Mouse (Mus musculus): ENCODE measurements around the gene Entpd8. TPM values are rescaled to one million over a fixed set of nuclear protein-coding genes. Genes with fewer than 3 reads are reported as not detected.

Entpd8 gene
- total RNA-seq, 1 experiment: not detected

DNA sequence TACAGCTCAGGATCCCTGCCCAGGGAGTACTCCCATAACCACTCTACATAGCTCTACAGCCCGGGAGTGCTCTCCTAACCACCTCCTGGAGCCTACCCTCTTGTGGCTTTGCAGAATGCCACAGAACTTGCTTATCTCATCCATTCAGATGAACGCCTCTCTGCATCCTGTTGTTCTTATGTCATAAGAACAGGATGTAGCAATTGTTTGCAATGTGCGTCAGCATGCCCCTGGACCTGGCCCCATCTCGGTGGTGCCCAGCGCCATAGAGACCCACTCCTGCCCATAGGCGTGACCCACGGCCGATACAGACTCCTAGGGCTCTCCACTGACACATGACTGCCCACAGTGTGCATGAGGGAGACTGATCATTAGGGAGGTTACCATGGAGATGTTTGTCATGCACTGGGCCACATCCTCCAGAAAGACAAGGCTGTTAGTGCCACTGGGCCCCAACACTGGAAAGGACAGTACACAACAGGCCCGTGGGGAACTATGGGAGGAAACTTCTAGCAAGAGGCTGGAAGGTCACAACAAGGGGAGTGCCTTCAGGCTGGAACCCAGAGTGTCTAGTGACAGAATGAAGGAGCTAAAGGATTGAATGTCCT lies 31.2 kb downstream of the Entpd8 start:
- no peaks in the 10 kb centered on the region for H3K9me3 ChIP-seq (ENCODE audit: control insufficient read depth, insufficient read depth, low read depth, low read length)
- no peak overlapping the region for H3K9ac ChIP-seq (ENCODE audit: insufficient read depth, low read depth, low read length, poor library complexity, severe bottlenecking)
- H3K4me1 ChIP-seq (ENCODE audit: control insufficient read depth in 2 of 2, insufficient read depth in 2 of 2, low read length in 2 of 2, poor library complexity in 1 of 2): no peaks in the 10 kb centered on the region
- DNase-seq (ENCODE audit: low read depth, low spot score): no peak
- in situ Hi-C loops (cut with MboI; ENCODE audit: low sequenced_read_pairs in 2 of 2, unreplicated experiment in 2 of 2): no loop called here
- TF ChIP-seq ZC3H11A (IDR thresholded peaks at IDR 0.05; ENCODE audit: borderline replicate concordance, low read depth, low read length) (no peak), MAFK (IDR thresholded peaks at IDR 0.05; ENCODE audit: insufficient read depth, low read depth, low read length) (no peak), HCFC1 (IDR thresholded peaks at IDR 0.05; ENCODE audit: borderline replicate concordance, insufficient read depth, low read length) (no peak), CHD2 (IDR thresholded peaks at IDR 0.05; ENCODE audit: low read depth, low read length) (no peak), ZNF384 (IDR thresholded peaks at IDR 0.05; ENCODE audit: low read depth, low read length) (no peak)
- H3K27ac ChIP-seq (ENCODE audit: insufficient read depth, low read depth, low read length, poor library complexity, severe bottlenecking): no peak overlapping the region
- no peak overlapping the region for H3K4me3 ChIP-seq (ENCODE audit: insufficient read depth in 1 of 2, low read depth in 1 of 2, low read length in 2 of 2, poor library complexity in 1 of 2, severe bottlenecking in 1 of 2)
- no peaks in the 10 kb centered on the region; the same call in 1 of the 2 replicates for H3K36me3 ChIP-seq (ENCODE audit: control insufficient read depth, insufficient read depth, low read length, poor library complexity, severe bottlenecking)

DNA sequence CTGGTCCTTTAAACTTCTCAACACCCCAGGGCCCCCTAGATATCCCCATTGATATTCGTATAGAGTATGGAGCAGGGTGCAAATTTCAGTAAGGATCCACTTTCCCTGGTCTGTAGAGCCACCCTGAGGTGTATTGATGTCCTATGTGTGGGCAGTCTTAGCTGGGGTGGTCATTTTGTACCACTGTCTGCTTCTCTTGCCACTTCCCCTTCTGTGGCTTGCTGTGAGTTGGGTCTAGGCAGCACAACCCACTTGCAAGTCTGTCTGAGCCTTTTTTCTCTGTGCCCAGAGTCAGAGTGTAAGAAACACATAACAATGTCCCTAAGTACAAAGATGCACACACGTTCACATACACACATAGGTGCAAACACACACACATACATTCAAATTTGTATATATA lies 34.2 kb downstream of the Entpd8 start:
- Histone ChIP-seq H3K4me1 (ENCODE audit: control insufficient read depth in 2 of 2, insufficient read depth in 2 of 2, low read length in 2 of 2, poor library complexity in 1 of 2) (no peaks in the 10 kb centered on the region), H3K27ac (ENCODE audit: insufficient read depth, low read depth, low read length, poor library complexity, severe bottlenecking) (no peak overlapping the region), H3K4me3 (ENCODE audit: insufficient read depth in 1 of 2, low read depth in 1 of 2, low read length in 2 of 2, poor library complexity in 1 of 2, severe bottlenecking in 1 of 2) (no peak overlapping the region), H3K9me3 (ENCODE audit: control insufficient read depth, insufficient read depth, low read depth, low read length) (no peaks in the 10 kb centered on the region), H3K9ac (ENCODE audit: insufficient read depth, low read depth, low read length, poor library complexity, severe bottlenecking) (no peak overlapping the region), H3K36me3 (ENCODE audit: control insufficient read depth, insufficient read depth, low read length, poor library complexity, severe bottlenecking) (no peaks in the 10 kb centered on the region; the same call in 1 of the 2 replicates)
- DNase-seq (ENCODE audit: low read depth, low spot score): no peak
- in situ Hi-C loops (cut with MboI; ENCODE audit: low sequenced_read_pairs in 2 of 2, unreplicated experiment in 2 of 2): no loop called here
- TF ChIP-seq CHD2 (IDR thresholded peaks at IDR 0.05; ENCODE audit: low read depth, low read length) (no peak), MAFK (IDR thresholded peaks at IDR 0.05; ENCODE audit: insufficient read depth, low read depth, low read length) (no peak), HCFC1 (IDR thresholded peaks at IDR 0.05; ENCODE audit: borderline replicate concordance, insufficient read depth, low read length) (no peak), ZC3H11A (IDR thresholded peaks at IDR 0.05; ENCODE audit: borderline replicate concordance, low read depth, low read length) (no peak), ZNF384 (IDR thresholded peaks at IDR 0.05; ENCODE audit: low read depth, low read length) (no peak)

DNA sequence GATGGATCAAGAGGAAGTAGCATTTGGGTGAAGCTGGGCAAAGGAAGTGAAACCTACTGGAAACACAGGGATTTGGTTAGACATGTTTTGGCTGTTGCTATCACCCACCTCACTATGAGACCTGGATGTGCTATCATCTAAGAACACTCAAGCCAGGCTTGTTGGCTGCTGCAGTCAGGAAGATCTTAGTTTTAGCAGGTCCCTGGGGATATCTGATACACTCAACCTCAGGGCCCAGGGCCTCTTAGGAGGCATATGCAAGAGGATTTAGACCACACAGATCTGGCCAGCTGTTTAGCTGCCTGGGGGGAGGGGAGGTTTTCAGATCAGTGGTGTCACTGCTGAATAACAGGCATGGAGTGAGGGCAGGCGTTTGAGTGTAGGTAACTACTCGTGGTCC lies 35.3 kb downstream of the Entpd8 start:
- H3K36me3 ChIP-seq (ENCODE audit: control insufficient read depth, insufficient read depth, low read length, poor library complexity, severe bottlenecking): no peaks in the 10 kb centered on the region
- DNase-seq (ENCODE audit: low read depth, low spot score): no peak
- H3K9ac ChIP-seq (ENCODE audit: insufficient read depth, low read depth, low read length, poor library complexity, severe bottlenecking): no peak overlapping the region
- H3K27ac ChIP-seq (ENCODE audit: insufficient read depth, low read depth, low read length, poor library complexity, severe bottlenecking): no peak overlapping the region
- no peaks in the 10 kb centered on the region for H3K9me3 ChIP-seq (ENCODE audit: control insufficient read depth, insufficient read depth, low read depth, low read length)
- H3K4me1 ChIP-seq (ENCODE audit: control insufficient read depth in 2 of 2, insufficient read depth in 2 of 2, low read length in 2 of 2, poor library complexity in 1 of 2): no peaks in the 10 kb centered on the region
- TF ChIP-seq MAFK (IDR thresholded peaks at IDR 0.05; ENCODE audit: insufficient read depth, low read depth, low read length) (no peak), CHD2 (IDR thresholded peaks at IDR 0.05; ENCODE audit: low read depth, low read length) (no peak), ZNF384 (IDR thresholded peaks at IDR 0.05; ENCODE audit: low read depth, low read length) (no peak), HCFC1 (IDR thresholded peaks at IDR 0.05; ENCODE audit: borderline replicate concordance, insufficient read depth, low read length) (no peak), ZC3H11A (IDR thresholded peaks at IDR 0.05; ENCODE audit: borderline replicate concordance, low read depth, low read length) (no peak)
- in situ Hi-C loops (cut with MboI; ENCODE audit: low sequenced_read_pairs in 2 of 2, unreplicated experiment in 2 of 2): no loop called here
- no peak overlapping the region for H3K4me3 ChIP-seq (ENCODE audit: insufficient read depth in 1 of 2, low read depth in 1 of 2, low read length in 2 of 2, poor library complexity in 1 of 2, severe bottlenecking in 1 of 2)

- H3K9me3 ChIP-seq (ENCODE audit: control insufficient read depth, insufficient read depth, low read depth, low read length): no peaks in the 10 kb centered on the region
- H3K9ac ChIP-seq (ENCODE audit: insufficient read depth, low read depth, low read length, poor library complexity, severe bottlenecking): no peak overlapping the region
- no peak overlapping the region for H3K27ac ChIP-seq (ENCODE audit: insufficient read depth, low read depth, low read length, poor library complexity, severe bottlenecking)
- H3K4me3 ChIP-seq (ENCODE audit: insufficient read depth in 1 of 2, low read depth in 1 of 2, low read length in 2 of 2, poor library complexity in 1 of 2, severe bottlenecking in 1 of 2): no peak overlapping the region
- H3K4me1 ChIP-seq (ENCODE audit: control insufficient read depth in 2 of 2, insufficient read depth in 2 of 2, low read length in 2 of 2, poor library complexity in 1 of 2): no peaks in the 10 kb centered on the region; a peak in 2 of 4 replicates
- in situ Hi-C loops (cut with MboI; ENCODE audit: low sequenced_read_pairs in 2 of 2, unreplicated experiment in 2 of 2): no loop called here
- no peak for TF ChIP-seq ZC3H11A (IDR thresholded peaks at IDR 0.05; ENCODE audit: borderline replicate concordance, low read depth, low read length)
- no peak for TF ChIP-seq HCFC1 (IDR thresholded peaks at IDR 0.05; ENCODE audit: borderline replicate concordance, insufficient read depth, low read length)
- no peak for TF ChIP-seq CHD2 (IDR thresholded peaks at IDR 0.05; ENCODE audit: low read depth, low read length)
- TF ChIP-seq ZNF384 (IDR thresholded peaks at IDR 0.05; ENCODE audit: low read depth, low read length): no peak
- no peak for TF ChIP-seq MAFK (IDR thresholded peaks at IDR 0.05; ENCODE audit: insufficient read depth, low read depth, low read length)
- DNase-seq (ENCODE audit: low read depth, low spot score): no peak
- H3K36me3 ChIP-seq (ENCODE audit: control insufficient read depth, insufficient read depth, low read length, poor library complexity, severe bottlenecking): no peaks in the 10 kb centered on the region
Measured at GRCm38 (mm10) chr2:25120963-25121362, 40.9 kb downstream of the Entpd8 start.

All from ES-E14 (cell line).